Mouse (Mus musculus) leukemia stem cell, adult 10-12 weeks (primary cell): ENCODE data around the gene Acyp1. TPM values are rescaled to one million over a fixed set of nuclear protein-coding genes. Genes with fewer than 3 reads are reported as not detected.

Source experiments
- polyA plus RNA-seq: library from polyadenylated mRNA; stranded (reverse); fragments of >175 nt; gene quantifications from 2 replicates; pipeline ENCODE4 v1.2.3, GENCODE M21; 2012; ENCODE audit warnings: low replicate concordance

Acyp1 gene
- 15.3 and 25.8 TPM in 2 replicates for polyA plus RNA-seq

DNA sequence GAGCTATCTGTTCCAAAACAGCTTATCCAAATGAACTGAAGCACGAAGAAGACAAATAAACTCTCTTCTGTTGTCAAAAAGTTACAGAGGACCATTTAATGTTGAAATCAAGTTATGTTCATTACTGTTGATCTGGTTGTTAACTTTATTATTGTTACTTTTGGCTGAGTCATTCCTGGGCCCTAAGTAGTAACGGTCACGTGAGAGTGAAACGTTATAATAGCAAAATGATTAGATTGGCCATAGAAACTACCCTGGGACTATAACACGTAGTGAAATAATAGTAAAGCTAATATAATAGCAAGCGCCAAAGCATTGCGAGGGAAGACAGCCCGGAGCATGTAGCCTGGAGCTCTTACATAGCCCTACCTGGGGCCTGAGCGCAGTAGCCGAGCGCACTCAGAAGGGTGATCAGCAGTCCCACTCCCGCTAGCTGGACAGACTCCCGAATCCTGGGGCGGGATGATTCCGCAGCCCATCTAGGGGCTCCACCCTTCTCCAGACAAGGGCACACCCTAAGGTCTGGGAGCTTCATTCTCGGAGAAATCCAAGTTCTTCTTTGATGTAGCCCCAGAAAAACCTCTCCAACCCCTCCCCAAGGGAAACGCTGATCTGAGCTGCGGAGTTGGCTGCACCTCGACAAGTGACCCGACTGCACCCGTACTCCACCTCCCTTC, at the start of gene Acyp1:
Gene Acyp1, minus strand, starts transcription at position 630 of the 677 bp plus-strand sequence.

DNA sequence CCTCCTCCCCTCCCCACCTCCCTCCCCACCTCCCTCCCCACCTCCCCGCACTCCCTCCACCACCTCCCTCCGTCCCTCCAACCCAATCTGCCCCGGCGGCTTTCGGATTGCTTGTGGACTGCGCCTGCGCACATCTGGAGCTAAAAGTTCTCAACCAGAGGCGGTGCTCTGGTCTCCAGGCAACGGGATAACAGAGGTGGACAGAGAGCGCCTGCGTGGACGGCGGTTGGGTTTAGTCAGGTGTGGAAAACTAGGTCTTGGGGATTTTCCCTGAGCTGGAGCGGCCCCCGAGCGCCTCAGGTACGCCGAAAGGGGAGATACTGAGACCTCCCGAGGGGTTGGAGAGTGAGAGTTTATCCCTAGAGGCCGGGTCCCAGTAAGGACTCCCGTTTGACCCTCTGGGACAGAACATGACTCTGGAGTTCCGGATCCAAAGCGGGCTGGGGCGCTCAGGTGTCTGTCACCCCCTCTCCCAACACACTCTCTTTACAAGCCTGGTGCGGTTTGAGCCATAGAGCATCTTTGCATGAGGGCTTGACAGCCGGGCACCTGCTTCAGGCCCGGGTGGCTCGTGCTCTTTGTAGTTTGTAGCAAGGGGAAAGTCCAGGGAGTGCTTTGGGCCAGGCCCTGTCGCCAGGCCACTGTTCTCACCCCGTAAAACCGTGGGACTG, 383 bp upstream of the Acyp1 start, which contains the start of gene Zc2hc1c:
Gene Zc2hc1c, plus strand, starts transcription at position 106 of the 671 bp plus-strand sequence.

DNA sequence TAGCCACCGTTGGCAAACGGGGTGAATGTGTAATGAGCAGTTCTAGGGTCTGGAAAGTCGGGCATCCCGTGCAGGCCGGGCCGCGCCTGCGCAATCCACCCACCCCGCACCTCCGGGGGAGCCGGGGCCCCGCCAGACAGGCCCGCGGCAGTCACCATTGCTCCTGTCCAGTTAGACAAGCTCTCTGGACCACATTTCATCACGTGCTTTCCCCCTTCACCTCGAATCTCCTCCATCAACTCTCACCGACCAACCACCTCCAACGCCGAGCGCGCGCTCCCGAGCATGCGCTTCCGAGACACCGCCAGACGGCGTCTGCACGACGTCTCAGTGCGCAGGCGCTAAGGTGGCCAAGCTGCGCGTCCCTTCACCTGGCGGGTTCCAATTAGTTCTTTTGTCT, 17.9 kb downstream of the Acyp1 start, which contains the start of gene Mlh3:
Gene Mlh3, minus strand, starts transcription at position 281 of the 400 bp plus-strand sequence.

Other genes with a start within 250 kb of the Acyp1 start
- 4.8 and 9.4 TPM in 2 replicates for gene Prox2, start 177.7 kb downstream of the Acyp1 start, polyA plus RNA-seq
- gene Dlst, start 177.6 kb downstream of the Acyp1 start, polyA plus RNA-seq: 1,237 and 1,461 TPM in 2 replicates
- 0.09 and 0.44 TPM in 2 replicates for gene Rps6kl1, start 137.2 kb downstream of the Acyp1 start, polyA plus RNA-seq
- not detected in 2 replicates for gene Pgf, start 110.6 kb downstream of the Acyp1 start, polyA plus RNA-seq
- gene Eif2b2, start 69.0 kb downstream of the Acyp1 start, polyA plus RNA-seq: 86.6 and 239 TPM in 2 replicates
- 2.5 and 3.7 TPM in 2 replicates for gene Mlh3, start 17.8 kb downstream of the Acyp1 start, polyA plus RNA-seq
- gene Zc2hc1c, start 153 bp upstream of the Acyp1 start, polyA plus RNA-seq: 0.19 TPM in 1 of 2 replicates, not detected in the other
- 9.1 and 9.9 TPM in 2 replicates for gene Nek9, start 50.9 kb upstream of the Acyp1 start, polyA plus RNA-seq
- 125 and 220 TPM in 2 replicates for gene Tmed10, start 86.4 kb upstream of the Acyp1 start, polyA plus RNA-seq
- gene Fos, start 185.5 kb upstream of the Acyp1 start, polyA plus RNA-seq: 11.3 and 48.2 TPM in 2 replicates